Mouse (Mus musculus): Measurements from ENCODE around the gene Prss41.
A peak's percentile ranks its signal among the peaks of the same experiment; 100 is the strongest.

- peak; percentile 80 for TF ChIP-seq CTCF (IDR thresholded peaks at IDR 0.05; ENCODE audit: low read depth)
- no peak for TF ChIP-seq EP300 (IDR thresholded peaks at IDR 0.05; ENCODE audit: low read depth)
These were observed 30.2 kb upstream of the Prss41 start for GRCm38 (mm10) chr17:23873884-23874856.
